Mouse (Mus musculus): ENCODE results near the gene Adgrl2. TPM values are rescaled to one million over a fixed set of nuclear protein-coding genes. Genes with fewer than 3 reads are reported as not detected.

Gene Adgrl2
- total RNA-seq (2022): 100 to 1,000 TPM in 3 of 4 experiments, 10 to 100 TPM in 1; 98.0 to 109 (median 107) TPM

- no peak for DNase-seq (ENCODE audit: low spot score in 2 of 2)
These were observed at the start of gene Adgrl2 for GRCm38 (mm10) chr3:148990531-148991003. TSS of gene Adgrl2 (minus strand) at chr3:148990555.

- no peak for DNase-seq (ENCODE audit: low spot score in 2 of 2)
These were observed 48.4 kb upstream of the Adgrl2 start for GRCm38 (mm10) chr3:149038771-149039170.

- DNase-seq (ENCODE audit: low spot score in 2 of 2): no peak
These were observed 29.6 kb upstream of the Adgrl2 start for GRCm38 (mm10) chr3:149019925-149020324.

GRCm38 (mm10) chr3:149009311-149009710 is 19.0 kb upstream of the Adgrl2 start:
- DNase-seq (ENCODE audit: low spot score in 2 of 2): no peak

- DNase-seq (ENCODE audit: low spot score in 2 of 2): no peak
These were observed 18.3 kb upstream of the Adgrl2 start for GRCm38 (mm10) chr3:149008634-149009023.

GRCm38 (mm10) chr3:149007860-149008633 is 17.7 kb upstream of the Adgrl2 start:
- DNase-seq (ENCODE audit: low spot score in 2 of 2): no peak

GRCm38 (mm10) chr3:149001364-149001763 is 11.0 kb upstream of the Adgrl2 start:
- DNase-seq (ENCODE audit: low spot score in 2 of 2): no peak

- no peak for DNase-seq (ENCODE audit: low spot score in 2 of 2)
These were observed 8.3 kb upstream of the Adgrl2 start for GRCm38 (mm10) chr3:148998661-148999060.

GRCm38 (mm10) chr3:148991056-148991455 is 701 bp upstream of the Adgrl2 start:
- DNase-seq (ENCODE audit: low spot score in 2 of 2): no peak

GRCm38 (mm10) chr3:148989818-148990530 is 381 bp downstream of the Adgrl2 start:
- peak; percentile 18 to 55 for DNase-seq (ENCODE audit: low spot score in 2 of 2)

GRCm38 (mm10) chr3:148988996-148989817 is 1.1 kb downstream of the Adgrl2 start:
- peak; percentile 60 to 73 for DNase-seq (ENCODE audit: low spot score in 2 of 2)

GRCm38 (mm10) chr3:148988293-148988995 is 1.9 kb downstream of the Adgrl2 start:
- peak; percentile 17 to 18 for DNase-seq (ENCODE audit: low spot score in 2 of 2)

- DNase-seq (ENCODE audit: low spot score in 2 of 2): peak in 1 of 2 experiments; percentile 31
These were observed 2.6 kb downstream of the Adgrl2 start for GRCm38 (mm10) chr3:148987591-148988292.

- DNase-seq (ENCODE audit: low spot score in 2 of 2): peak in 1 of 2 experiments; percentile 21
These were observed 3.3 kb downstream of the Adgrl2 start for GRCm38 (mm10) chr3:148986894-148987590.

- DNase-seq (ENCODE audit: low spot score in 2 of 2): no peak
These were observed 4.0 kb downstream of the Adgrl2 start for GRCm38 (mm10) chr3:148986296-148986893.

GRCm38 (mm10) chr3:148984326-148984725 is 6.0 kb downstream of the Adgrl2 start:
- DNase-seq (ENCODE audit: low spot score in 2 of 2): no peak

- no peak for DNase-seq (ENCODE audit: low spot score in 2 of 2)
These were observed 8.0 kb downstream of the Adgrl2 start for GRCm38 (mm10) chr3:148982370-148982769.

- no peak for DNase-seq (ENCODE audit: low spot score in 2 of 2)
These were observed 8.6 kb downstream of the Adgrl2 start for GRCm38 (mm10) chr3:148981776-148982175.

- no peak for DNase-seq (ENCODE audit: low spot score in 2 of 2)
These were observed 11.8 kb downstream of the Adgrl2 start for GRCm38 (mm10) chr3:148978541-148978940.
